Mouse (Mus musculus): Measurements from ENCODE around the gene Rpl12. TPM values are rescaled to one million over a fixed set of nuclear protein-coding genes. Genes with fewer than 3 reads are reported as not detected.
A peak's percentile ranks its signal among the peaks of the same experiment; 100 is the strongest.
"Not testable (repeated sequence)": the region's sequence is repeated elsewhere in the genome, so short reads cannot be mapped to it uniquely, and the experiment has no call there.

Rpl12 gene
- total RNA-seq, 1 experiment from 2014 or later: 1,202 TPM

DNA sequence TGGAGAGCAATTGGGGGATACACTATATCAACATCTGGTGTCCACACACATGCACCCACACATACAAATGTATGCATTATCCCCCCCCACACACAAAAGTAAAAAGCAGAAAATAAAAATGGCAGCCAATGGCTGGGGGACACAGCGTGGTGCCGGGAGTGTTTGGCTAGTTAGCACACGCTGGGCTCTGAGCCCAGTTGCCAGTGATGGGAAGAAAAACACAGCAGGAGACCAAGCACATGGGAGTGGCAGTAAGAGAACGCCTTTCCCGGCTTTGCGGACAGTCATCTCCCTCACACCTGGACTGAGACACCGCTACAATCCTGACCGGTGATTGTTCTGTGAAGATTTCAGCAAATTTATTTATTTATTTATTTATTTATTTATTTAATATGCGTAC lies 9.9 kb downstream of the Rpl12 start:
- no peak for ATAC-seq (ENCODE audit: extremely low read depth, insufficient number of reproducible peaks, low FRiP score, poor library complexity, severe bottlenecking)

DNA sequence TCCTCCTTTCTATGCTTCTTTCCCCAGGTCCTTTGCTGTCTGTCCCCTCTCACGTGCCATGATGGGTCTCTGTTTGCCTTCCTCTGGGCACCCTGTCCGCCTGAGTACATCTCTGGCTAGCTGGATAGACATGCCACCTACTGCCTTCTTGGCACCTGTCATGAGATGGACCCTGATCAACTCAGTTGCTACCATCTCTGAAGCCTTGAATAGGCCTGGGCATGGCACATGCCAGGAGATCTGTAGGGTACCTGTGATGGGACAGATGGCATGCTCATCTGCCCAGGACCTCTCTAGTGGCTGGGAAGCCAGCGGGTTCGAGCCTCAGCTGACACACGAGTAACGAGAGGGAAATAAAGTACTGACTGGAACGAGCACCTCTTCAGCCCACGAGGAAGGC lies 12.9 kb downstream of the Rpl12 start:
- ATAC-seq (ENCODE audit: extremely low read depth, insufficient number of reproducible peaks, low FRiP score, poor library complexity, severe bottlenecking): no peak

DNA sequence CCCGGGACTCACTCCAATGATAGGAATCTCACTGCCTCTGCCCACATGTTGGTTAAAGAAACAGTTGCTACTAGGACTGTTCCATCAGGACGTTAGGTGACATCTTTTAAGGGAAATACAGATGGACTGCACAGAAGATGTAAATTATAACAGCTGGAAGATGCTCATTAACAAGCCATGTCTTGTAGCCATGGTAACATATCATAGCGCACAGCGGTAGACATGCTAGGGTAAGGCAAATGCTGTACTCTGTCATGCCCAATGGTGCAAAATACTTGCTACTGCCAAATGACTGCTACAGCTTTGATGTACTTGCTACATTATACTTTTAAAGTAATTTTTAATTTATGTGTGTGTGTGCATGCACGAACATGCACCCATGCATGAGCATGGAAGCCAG lies 15.8 kb downstream of the Rpl12 start:
- no peak for ATAC-seq (ENCODE audit: extremely low read depth, insufficient number of reproducible peaks, low FRiP score, poor library complexity, severe bottlenecking)

DNA sequence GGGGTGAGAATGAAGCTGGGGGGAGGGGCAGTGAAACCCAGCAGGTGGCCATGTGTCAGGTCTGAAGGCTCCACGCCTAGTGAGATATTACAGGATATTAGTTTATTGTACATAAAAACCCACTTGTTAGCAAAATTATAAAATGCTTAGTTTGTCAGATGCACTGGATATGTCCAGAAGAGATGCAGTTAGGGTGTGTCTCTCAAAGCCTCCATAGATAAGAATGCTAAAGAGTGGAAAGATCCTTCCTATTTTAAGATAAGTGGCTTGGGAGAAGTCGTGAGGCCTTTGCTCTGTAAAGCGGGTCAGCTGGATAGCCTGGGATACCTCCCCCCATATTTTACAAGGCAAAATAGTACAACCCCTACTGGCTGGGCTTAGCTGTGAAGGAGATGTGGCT lies 17.3 kb downstream of the Rpl12 start:
- ATAC-seq (ENCODE audit: extremely low read depth, insufficient number of reproducible peaks, low FRiP score, poor library complexity, severe bottlenecking): no peak

DNA sequence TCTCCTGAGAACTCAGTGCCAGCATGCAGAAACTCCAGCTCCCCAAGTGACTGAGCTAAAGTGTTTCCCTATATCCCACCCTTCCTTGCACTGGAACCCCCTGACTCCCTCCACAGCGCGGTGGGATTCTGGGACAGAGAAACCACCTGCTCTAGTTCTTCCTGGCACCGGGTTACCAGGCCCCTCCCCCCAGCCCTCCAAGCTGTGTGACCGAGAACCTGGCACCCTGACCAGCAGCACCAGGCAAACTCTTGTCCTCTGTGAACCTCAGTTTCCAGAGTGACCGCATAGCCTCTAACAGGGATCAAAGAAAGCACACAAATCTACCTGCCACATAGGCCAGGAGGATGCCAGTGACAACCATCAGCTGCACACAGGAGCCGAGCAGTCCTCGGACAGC lies 18.3 kb downstream of the Rpl12 start:
- no peak for ATAC-seq (ENCODE audit: extremely low read depth, insufficient number of reproducible peaks, low FRiP score, poor library complexity, severe bottlenecking)

DNA sequence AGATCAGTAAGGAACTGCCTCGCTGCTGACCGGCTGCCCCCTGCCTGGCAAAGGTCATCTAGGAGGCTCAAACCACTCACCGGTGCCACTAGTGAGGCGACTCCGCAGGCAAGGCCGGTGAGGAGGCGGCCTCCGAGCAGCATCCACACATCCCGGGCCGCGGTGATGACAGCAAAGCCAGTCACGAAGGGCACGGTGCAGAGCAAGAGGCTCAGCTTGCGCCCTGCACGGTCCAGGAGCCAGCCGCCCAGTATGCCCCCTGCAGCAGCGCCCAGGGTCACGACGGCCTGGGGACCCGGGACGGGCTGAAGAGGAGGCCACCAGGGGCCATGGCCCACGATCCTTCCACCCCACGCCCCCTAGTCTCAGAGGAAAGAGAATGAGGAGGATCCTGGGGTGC lies 19.9 kb downstream of the Rpl12 start:
- ATAC-seq (ENCODE audit: extremely low read depth, insufficient number of reproducible peaks, low FRiP score, poor library complexity, severe bottlenecking): no peak

DNA sequence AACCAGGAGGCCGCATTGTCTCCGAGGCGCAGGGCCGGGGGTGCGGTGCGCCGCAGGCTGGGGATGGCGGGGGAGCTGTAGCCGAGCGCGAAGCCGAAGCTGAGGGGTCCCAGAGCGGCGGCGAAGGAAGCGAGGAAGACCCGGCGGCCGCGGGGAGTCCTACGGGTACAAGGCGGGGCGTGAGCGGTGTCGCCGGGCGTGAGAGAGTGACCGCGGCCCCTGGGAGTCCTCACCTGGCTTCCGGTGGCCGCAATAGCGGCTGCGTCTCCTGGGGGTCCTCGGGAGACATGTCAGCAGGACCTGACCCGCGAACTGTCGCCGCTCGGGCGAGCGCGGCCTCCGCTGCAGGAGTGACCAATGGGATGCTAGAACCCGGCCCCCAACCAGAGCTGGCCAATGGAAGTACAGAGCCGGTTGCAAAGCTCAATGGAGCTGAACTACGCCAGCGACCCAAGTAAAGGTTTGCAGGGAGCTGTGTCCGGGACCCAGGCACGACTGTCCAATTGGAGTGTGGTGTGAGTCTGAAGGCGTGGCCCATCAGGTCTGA lies 20.4 kb downstream of the Rpl12 start, which contains the start of gene Slc2a8:
Gene Slc2a8 (minus strand): TSS at position 359 of the 547 bp plus-strand sequence.
- peak; percentile 92 for ATAC-seq (ENCODE audit: extremely low read depth, insufficient number of reproducible peaks, low FRiP score, poor library complexity, severe bottlenecking)

DNA sequence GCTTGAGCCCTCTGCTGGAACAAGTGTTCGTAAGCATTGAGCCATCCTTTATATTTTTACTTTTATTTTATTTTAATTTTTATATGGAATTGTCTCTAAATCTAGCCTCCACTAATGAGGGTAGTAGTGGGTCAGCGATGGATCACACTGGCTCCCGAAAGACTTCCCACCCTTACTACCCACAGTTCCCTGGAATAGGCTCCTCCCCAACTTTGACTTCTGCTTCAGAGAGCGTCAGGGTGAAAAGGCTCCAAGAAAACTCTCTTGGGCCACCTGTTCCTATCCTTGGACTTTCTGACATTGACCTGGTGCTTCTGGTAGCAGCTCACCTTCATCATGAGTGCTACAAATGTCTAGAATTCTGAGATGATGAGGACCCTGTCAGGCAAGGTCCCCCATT lies 21.3 kb downstream of the Rpl12 start:
- ATAC-seq (ENCODE audit: extremely low read depth, insufficient number of reproducible peaks, low FRiP score, poor library complexity, severe bottlenecking): no peak

DNA sequence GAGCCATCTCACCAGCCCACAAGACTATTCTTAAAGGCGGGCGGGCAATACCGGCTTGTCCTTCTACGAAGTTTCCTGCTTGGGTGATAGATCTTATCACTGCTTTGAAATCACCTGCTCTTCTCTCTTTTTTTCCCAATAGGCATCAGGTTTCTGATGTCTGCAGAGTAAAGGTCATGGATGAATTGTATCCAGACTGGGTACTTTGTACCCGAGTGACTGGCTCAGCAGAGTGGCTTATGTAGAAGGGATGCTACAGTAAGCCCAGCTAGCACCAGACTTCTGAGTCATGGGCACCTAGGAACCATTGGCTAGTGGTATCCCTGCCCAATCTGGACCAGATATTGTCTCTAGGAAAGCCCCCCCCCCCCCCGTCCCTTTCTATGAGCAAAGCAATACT lies 22.3 kb downstream of the Rpl12 start:
- no peak for ATAC-seq (ENCODE audit: extremely low read depth, insufficient number of reproducible peaks, low FRiP score, poor library complexity, severe bottlenecking)

DNA sequence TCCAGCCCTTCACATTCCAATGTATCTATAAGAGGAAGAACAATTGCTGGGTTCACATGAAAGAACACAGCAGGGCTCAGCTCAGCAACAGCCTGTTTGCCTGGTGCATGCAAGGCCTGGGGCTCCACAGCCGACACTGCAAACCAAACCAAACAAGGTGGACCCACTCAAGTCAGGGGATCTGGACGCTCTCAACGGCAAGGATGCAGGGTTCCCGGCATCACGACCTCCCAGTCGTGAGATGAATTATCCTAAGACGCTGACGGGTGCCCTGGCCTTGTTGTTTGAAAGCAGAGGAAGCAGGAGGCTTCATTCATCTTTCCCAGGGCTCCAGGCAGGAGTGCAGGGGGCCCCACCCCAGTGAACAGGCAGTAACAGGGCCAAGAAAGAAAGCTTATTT lies 24.5 kb downstream of the Rpl12 start:
- ATAC-seq (ENCODE audit: extremely low read depth, insufficient number of reproducible peaks, low FRiP score, poor library complexity, severe bottlenecking): no peak

DNA sequence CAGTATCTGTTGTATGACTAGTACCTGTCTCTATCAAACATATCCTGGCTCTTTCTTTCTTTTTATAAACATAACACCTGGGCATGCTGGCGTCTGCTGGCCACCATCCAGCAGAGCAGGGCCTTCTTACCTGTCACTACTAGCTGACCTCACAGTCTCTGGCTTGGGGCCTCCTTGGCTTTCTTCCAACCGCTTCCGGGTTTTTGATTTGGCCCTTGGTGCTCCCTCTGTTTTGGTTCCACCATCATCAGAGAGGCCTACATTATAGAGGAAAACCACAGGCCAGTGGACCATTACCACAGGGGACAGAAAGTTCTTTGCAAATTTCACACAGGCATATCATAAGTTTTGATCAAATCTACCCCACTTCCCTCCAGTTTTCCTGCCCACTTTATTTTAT lies 28.0 kb downstream of the Rpl12 start:
- no peak for ATAC-seq (ENCODE audit: extremely low read depth, insufficient number of reproducible peaks, low FRiP score, poor library complexity, severe bottlenecking)

DNA sequence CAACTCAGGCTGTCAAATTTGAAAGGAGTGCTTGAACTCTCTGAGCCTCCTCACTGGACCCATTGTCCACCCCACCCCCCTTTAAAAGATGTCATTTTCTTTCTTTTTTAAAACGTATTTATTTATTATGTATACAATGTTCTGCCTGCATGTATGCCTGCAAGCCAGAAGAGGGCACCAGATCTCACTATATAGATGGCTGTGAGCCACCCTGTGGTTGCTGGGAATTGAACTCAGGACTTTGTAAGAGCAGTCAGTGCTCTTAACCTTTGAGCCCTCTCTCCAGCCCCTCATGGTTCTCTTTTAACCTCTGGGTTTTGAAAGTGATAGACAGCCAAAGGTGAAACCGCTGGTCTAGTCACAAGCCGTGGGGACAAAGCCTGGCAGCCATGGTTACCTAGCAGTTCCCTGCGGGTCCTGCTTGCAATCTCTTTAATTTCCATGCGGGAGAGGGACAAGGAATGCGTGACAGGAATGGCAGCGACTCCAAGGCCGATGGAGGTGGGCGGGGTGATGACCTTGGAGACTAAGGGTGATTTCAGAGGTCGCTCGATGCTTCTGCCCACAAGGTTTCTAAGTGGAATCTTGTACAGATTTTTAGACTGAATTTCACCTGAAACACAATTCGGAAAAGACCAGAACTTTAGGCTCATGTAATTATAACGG lies 28.9 kb downstream of the Rpl12 start:
- no peak for ATAC-seq (ENCODE audit: extremely low read depth, insufficient number of reproducible peaks, low FRiP score, poor library complexity, severe bottlenecking)

DNA sequence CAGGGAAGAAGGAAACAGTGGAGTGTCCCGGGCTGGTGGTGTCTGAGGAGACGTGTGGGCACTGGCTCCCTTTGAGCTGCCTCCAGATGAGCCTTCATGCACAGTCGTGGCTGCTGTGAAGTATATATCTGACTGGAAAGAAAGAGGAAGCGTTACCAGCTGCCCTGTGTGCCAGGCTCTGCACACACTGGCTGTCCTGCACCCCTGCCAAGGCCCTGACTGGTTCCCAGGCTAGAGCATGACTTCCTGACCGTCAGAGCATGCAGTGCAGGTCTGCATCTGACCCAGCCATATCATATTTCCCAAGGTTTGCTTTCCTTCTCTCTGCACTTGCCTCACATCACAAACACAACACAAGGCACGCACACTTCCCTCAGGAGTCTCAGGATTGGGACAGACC lies 30.8 kb downstream of the Rpl12 start:
- no peak for ATAC-seq (ENCODE audit: extremely low read depth, insufficient number of reproducible peaks, low FRiP score, poor library complexity, severe bottlenecking)

DNA sequence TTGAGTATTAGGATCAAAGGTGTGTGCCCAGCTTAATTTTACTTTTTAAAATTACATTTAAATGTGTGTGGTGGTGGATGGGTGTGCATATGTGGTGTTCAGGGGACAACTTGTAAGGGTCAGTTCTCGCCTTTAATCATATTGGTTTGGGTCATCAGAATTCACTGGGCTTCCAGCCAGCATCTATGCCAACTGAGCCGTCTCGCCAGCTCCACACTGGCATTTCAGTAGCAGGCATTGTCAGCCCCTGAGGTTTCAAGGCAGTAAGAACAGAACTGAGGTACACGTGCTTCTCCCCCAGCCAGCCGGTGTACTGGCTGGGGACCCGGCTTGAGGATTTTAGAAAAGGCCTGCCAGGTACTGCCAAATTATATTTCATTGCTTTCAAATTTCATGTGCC lies 35.7 kb downstream of the Rpl12 start:
- no peak for ATAC-seq (ENCODE audit: extremely low read depth, insufficient number of reproducible peaks, low FRiP score, poor library complexity, severe bottlenecking)

DNA sequence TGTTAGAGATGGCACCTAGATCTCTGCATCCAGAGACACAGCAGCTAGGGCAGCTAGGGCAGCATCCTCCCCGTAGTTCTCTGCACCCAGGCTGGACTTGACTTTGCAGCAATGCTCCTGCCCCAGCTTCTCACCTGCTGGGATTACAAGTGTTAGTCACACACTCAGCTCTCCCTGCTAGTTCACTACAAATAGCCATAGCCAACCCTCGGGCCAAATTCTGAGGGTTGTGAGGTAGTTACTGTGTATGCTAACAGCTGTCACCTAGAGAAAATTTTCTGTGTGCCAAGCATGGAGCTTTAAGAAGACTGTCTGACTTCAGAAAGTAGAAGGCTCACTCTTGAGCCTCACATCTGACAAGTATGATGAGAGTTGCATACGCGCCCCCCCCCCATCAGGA lies 36.4 kb downstream of the Rpl12 start:
- ATAC-seq (ENCODE audit: extremely low read depth, insufficient number of reproducible peaks, low FRiP score, poor library complexity, severe bottlenecking): no peak

DNA sequence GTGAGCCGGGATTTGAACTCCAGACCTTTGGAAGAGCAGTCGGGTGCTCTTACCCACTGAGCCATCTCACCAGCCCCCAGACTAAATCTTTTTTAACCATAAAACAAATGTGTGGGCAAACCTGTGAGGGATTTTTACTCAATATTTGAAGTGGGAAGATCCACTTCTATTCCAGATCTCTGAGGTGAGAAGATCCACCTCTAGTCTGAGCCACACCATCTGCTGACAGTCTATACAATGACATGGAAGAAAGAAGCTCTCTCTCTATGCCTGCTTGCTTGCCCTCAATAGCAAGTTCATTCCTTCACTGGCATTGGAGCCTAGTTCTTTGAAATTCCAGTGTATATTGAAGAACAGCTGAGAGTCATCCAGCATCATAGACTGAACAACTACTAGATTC lies 38.4 kb downstream of the Rpl12 start:
- ATAC-seq (ENCODE audit: extremely low read depth, insufficient number of reproducible peaks, low FRiP score, poor library complexity, severe bottlenecking): no peak

DNA sequence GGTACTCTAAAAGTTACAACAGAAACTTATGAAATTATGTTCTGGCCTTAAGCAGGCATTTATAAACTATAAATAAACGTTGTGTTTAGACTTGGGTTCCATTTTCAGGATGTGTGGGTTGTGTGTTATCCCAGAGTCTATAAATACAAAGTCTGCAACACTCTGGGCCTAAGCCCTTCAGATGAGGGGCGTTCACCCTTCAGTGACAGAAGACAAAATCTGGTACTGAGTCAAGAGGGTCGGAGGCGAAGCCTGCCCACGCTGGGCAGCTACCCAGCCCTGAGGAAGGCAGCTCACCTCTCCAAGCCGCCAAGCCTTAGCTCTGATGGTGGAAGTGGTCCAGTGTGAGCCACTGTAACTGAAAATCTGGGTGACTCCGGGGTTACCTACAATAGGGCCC lies 40.8 kb downstream of the Rpl12 start:
- no peak for ATAC-seq (ENCODE audit: extremely low read depth, insufficient number of reproducible peaks, low FRiP score, poor library complexity, severe bottlenecking)

DNA sequence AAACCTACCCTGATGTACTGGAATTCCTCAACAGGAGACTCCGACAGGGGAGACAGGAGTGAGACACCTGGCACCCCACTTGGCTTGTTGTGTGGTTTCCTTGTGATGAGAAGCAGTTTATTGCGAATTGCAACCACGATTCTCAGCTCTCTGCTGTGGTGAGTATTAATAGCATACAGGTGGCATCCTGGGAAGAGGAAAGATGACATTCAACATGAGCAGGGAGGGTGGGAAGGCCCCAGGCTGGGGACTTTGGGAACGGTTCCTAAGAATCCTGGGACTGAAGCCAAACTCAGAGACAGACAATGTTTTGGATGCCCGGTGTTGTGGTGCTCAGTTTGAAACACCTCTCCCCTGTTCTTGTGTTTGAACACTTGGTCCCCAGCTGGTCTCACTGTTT lies 43.7 kb downstream of the Rpl12 start:
- ATAC-seq (ENCODE audit: extremely low read depth, insufficient number of reproducible peaks, low FRiP score, poor library complexity, severe bottlenecking): no peak

DNA sequence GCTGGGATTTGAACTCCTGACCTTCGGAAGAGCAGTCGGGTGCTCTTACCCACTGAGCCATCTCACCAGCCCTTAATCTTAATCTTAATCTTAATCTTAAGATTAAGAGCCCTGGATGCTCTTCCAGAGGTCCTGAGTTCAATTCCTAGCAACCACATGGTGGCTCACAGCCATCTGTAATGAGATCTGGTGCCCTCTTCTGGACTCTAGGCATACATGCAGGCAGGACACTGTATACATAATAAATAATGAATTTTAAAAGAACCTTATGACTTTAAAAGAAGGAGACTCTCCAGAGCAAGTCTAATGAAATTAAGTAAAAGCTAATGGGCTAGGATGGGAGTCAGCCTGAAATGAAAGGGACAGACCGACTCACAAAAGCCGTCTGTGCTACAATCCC lies 47.7 kb downstream of the Rpl12 start:
- not testable (repeated sequence) for ATAC-seq (ENCODE audit: extremely low read depth, insufficient number of reproducible peaks, low FRiP score, poor library complexity, severe bottlenecking)

DNA sequence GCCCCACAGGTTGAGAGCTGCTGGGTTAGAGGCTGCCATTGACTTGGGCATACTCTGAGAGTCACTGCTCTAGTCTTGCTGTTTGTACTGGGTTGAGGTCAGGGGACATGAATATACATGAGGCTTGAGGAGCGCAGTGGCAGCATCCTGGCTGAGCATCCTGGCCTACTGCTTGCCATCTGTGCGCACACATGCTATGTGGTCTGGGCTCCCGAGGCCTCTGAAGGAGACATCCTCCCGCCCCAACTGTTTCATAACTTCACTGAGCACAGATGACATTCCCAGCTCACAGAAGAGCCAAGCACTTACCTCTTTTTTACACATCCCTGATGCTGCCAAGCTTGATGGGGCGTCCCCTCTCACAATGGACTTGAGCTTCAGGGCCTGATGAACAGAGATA lies 53.5 kb downstream of the Rpl12 start:
- ATAC-seq (ENCODE audit: extremely low read depth, insufficient number of reproducible peaks, low FRiP score, poor library complexity, severe bottlenecking): no peak
